Mouse (Mus musculus) hindbrain, postnatal 0 days (tissue): ENCODE measurements around the gene Vps53. TPM values are rescaled to one million over a fixed set of nuclear protein-coding genes. Genes with fewer than 3 reads are reported as not detected.

ENCODE experiments used
- ATAC-seq: fragments of 200-750 bp; cut with Nextera tagmentation; 2 replicates; pipeline ENCODE4 v1.8.0; 2017; ENCODE audit warnings: mild to moderate bottlenecking, moderate TSS enrichment, moderate library complexity
- DNase-seq: peaks from one replicate; pipeline ENCODE4 v3.0.0-alpha.2; 2015; ENCODE audit warnings: low spot score
- H3K27ac ChIP-seq: fragments of 300-500 bp; sonication (generic); 2 replicates; pipeline ENCODE4 v1.5.1; 2014; ENCODE audit warnings: mild to moderate bottlenecking
- H3K27me3 ChIP-seq: fragments of 300-500 bp; sonication (generic); 2 replicates; pipeline ENCODE4 v1.6.1; 2014; ENCODE audit warnings: low read length, mixed read lengths; ENCODE audit not compliant: insufficient read depth
- H3K36me3 ChIP-seq: fragments of 300-500 bp; sonication (generic); 2 replicates; pipeline ENCODE4 v1.6.1; 2014; ENCODE audit warnings: low read length, mixed read lengths; ENCODE audit not compliant: insufficient read depth
- H3K4me1 ChIP-seq: fragments of 300-500 bp; sonication (generic); 2 replicates; pipeline ENCODE4 v1.6.1; 2014; ENCODE audit warnings: antibody characterized with exemption, low read length, mixed read lengths; ENCODE audit not compliant: insufficient read depth
- H3K4me2 ChIP-seq: fragments of 300-500 bp; sonication (generic); 2 replicates; pipeline ENCODE4 v1.6.1; 2014; ENCODE audit warnings: low read depth, mild to moderate bottlenecking, low read length, moderate library complexity, mixed read lengths
- H3K4me3 ChIP-seq: fragments of 300-500 bp; sonication (generic); 2 replicates; pipeline ENCODE4 v1.5.1; 2014; ENCODE audit warnings: low read length
- H3K9ac ChIP-seq: fragments of 300-500 bp; sonication (generic); replicated peaks from 2 replicates; pipeline ENCODE4 v1.6.1; 2014; ENCODE audit warnings: mild to moderate bottlenecking, low read length, moderate library complexity, mixed read lengths
- H3K9me3 ChIP-seq: fragments of 300-500 bp; sonication (generic); 2 replicates; pipeline ENCODE4 v1.6.1; 2016; ENCODE audit warnings: low read length, mixed read lengths
- CTCF ChIP-seq: IDR thresholded peaks from 2 replicates; pipeline ENCODE4 v1.5.1; 2016; ENCODE audit warnings: antibody characterized with exemption, control low read depth, low read depth
- whole genome bisulfite sequencing: fragments of 180-500 bp; shearing (Covaris S2); extraction: QIAGEN DNeasy Blood & Tissue Kit; methylation state at CpG from one replicate; pipeline ENCODE4 v1.1.7; 2014; 5-methylcytosine and 5-hydroxymethylcytosine counted together
- polyA plus RNA-seq: library from polyadenylated mRNA; unstranded; fragments of >200 nt; fragmentation: Nextera tagmentation; extraction: Ambion mirVana; gene quantifications from 2 replicates; pipeline ENCODE4 v1.2.1, GENCODE M21; 2015
- total RNA-seq: library from RNA; depleted of rRNA; stranded (reverse); fragments of >200 nt; gene quantifications from 2 replicates; pipeline ENCODE4 v1.2.3, GENCODE M21; 2014

The Vps53 gene
- total and polyA plus RNA-seq, 2 experiments from 2014 or later = 42.8 to 59.0 TPM

DNA sequence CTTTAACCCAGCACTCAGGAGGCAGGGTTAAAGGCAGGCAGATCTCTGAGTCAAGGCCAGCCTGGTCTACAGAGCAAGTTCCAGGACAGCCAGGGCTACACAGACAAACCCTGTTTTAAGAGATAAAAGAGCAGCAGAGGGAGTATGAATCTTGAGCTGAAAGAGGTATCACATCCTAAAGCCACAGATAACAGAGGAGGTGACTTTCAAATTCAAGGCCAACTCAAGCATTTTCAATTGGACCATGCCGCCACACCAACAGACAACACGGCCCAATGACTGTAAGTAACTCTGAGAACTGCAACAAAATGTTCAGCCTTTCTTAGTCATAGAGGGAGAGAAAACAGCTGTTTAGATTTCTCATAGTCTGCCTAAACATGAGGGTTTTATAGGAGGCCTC, 25.2 kb downstream of the Vps53 start:
- peaks cover 11% of the 10 kb centered on the region; the same call in 1 of the 2 replicates for H3K36me3 ChIP-seq
- H3K4me3 ChIP-seq = no peak overlapping the region
- ATAC-seq = no peak
- H3K9ac ChIP-seq = no peak overlapping the region
- no peak for TF ChIP-seq CTCF
- H3K4me1 ChIP-seq = no peaks in the 10 kb centered on the region; the same call in 1 of the 2 replicates
- H3K9me3 ChIP-seq = no peaks in the 10 kb centered on the region
- no peak for DNase-seq
- H3K27ac ChIP-seq = no peak overlapping the region
- H3K27me3 ChIP-seq = no peaks in the 10 kb centered on the region
- 94% methylated on average over 2 of the region's 2 CpGs for WGBS
- H3K4me2 ChIP-seq = no peak overlapping the region

DNA sequence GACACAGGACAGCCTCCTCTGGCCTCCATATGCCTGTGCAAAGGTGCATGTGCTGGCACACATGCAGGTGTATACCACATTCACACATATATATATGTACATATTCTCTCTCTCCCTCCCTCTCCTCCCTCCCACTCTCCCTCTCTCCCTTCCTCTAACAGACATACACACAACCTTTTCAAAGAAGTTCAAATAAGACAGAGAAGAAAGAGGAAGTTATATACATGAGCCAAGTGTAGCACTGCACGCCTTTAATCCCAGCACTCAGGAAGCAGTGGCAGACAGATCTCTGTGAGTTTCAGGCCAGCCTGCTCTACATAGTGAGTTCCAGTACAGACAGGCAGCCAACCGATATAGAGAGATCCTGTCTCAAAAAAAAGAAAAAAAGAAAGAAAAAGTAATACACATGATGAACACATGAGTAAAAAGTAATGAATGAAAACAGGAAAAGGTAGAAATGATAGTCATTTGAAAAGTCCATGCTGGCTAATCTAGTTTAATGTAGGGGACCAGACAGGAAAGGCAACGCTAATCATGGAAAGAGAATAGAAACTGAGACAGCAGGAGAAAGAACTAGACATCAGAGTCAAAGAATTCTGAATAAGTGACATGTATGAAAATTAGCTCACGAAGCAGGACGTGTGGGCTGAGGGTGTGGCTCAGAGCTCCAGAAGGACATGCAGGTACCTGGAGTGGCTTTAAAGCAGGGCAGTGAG, 26.1 kb downstream of the Vps53 start:
- no peak for ATAC-seq
- Histone ChIP-seq H3K4me2 (no peak overlapping the region), H3K9me3 (no peaks in the 10 kb centered on the region), H3K9ac (no peak overlapping the region), H3K36me3 (peaks cover 7% of the 10 kb centered on the region; the same call in 1 of the 2 replicates), H3K4me3 (no peak overlapping the region), H3K27me3 (no peaks in the 10 kb centered on the region), H3K27ac (no peak overlapping the region), H3K4me1 (peaks cover 6% of the 10 kb centered on the region; the same call in 1 of the 2 replicates)
- WGBS = 87% methylated on average over 5 of the region's 5 CpGs
- TF ChIP-seq CTCF = no peak
- DNase-seq = no peak

DNA sequence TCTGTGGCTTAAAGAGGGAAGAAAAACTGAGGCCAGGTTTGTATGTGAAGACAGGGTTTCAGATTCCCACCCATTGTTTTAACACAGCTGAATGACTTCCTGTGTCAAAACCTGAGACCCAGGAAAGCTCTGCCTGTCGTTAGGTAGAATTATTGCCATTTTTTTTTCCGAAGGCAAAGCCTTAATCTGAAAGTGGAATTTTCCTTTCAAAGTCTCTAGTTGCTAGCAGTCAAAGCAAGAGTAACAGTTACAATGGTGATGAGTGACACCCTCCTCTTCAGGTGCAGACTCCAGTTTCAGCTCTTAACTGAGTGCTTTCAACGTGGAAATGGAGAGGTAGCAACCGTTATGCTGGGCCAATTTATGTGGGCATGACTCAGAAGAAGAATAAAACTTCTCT, 28.5 kb downstream of the Vps53 start:
- WGBS = 70% methylated on average over 4 of the region's 4 CpGs
- H3K4me1 ChIP-seq = peaks cover 15% of the 10 kb centered on the region

GRCm38 (mm10) chr11:76148055-76149008, 31.1 kb downstream of the Vps53 start:
- 52% methylated on average over 8 of the region's 8 CpGs for WGBS
- TF ChIP-seq CTCF = no peak
- H3K36me3 ChIP-seq = no peaks in the 10 kb centered on the region
- no peak overlapping the region for H3K9ac ChIP-seq
- H3K9me3 ChIP-seq = no peaks in the 10 kb centered on the region
- no peak overlapping the region for H3K4me3 ChIP-seq
- peak overlapping the region; percentile 57; the same call in 1 of the 2 replicates for H3K27ac ChIP-seq
- H3K27me3 ChIP-seq = no peaks in the 10 kb centered on the region
- H3K4me1 ChIP-seq = peaks cover 15% of the 10 kb centered on the region
- H3K4me2 ChIP-seq = 0 out of 2 replicates have a peak overlapping the region, but pooled peaks have one; percentile 10
- ATAC-seq = peak; percentile 58; the same call in 1 of the 2 replicates
- peak; percentile 69 for DNase-seq

More for the DNA sequence above, 28.5 kb downstream of the Vps53 start:
- ATAC-seq (no peak), DNase-seq (no peak)
- no peak overlapping the region for H3K4me3 ChIP-seq
- H3K27me3 ChIP-seq = no peaks in the 10 kb centered on the region
- H3K9me3 ChIP-seq = no peaks in the 10 kb centered on the region
- no peak for TF ChIP-seq CTCF
- H3K27ac ChIP-seq = no peak overlapping the region
- H3K4me2 ChIP-seq = no peak overlapping the region
- H3K9ac ChIP-seq = no peak overlapping the region
- no peaks in the 10 kb centered on the region; the same call in 1 of the 2 replicates for H3K36me3 ChIP-seq

DNA sequence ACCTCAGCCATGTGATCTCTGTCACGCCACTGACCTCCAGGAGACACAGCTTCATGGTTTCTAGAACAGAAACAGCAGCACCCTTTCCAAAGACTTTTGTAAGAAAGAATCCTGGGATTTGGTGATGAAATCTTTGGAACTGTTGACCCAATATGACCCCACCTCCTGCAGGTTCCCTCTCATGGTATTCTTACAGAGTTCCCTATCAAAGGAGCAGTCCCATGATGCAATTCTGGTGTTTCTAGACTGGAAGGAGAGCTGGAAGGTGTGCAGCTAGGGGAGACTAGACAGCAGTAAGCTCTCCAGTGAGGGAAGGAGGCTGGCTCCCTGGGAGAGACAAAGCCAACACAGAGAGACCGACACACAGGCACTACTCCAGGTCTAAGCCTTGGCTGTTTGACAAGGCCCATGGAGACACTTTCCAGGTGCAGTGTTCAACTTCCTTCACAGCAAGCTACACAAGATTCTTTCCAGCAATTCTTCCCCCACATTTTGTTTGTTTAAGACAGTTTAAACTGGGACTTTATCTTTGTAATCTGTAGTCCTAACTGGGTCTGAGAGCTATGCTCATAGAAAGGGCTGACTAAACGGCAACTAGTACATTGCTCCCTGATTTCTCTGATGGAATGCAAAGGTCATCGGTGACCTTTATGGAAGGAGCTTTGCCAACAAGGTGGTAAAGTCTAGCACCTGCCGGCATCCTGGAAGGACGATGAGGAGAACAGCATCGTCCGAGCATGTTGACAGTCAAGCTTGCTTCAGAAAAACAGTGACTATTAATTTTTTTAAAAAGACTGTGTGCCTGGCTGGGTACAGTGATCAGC, 33.0 kb downstream of the Vps53 start:
- Histone ChIP-seq H3K4me3 (no peak overlapping the region), H3K27ac (no peak overlapping the region), H3K9ac (no peak overlapping the region), H3K27me3 (no peaks in the 10 kb centered on the region), H3K4me1 (peaks cover 15% of the 10 kb centered on the region), H3K9me3 (no peaks in the 10 kb centered on the region), H3K4me2 (no peak overlapping the region), H3K36me3 (no peaks in the 10 kb centered on the region)
- TF ChIP-seq CTCF = no peak
- ATAC-seq (no peak), DNase-seq (no peak)
- 88% methylated on average over 8 of the region's 8 CpGs for WGBS

GRCm38 (mm10) chr11:76145169-76145568, 34.3 kb downstream of the Vps53 start:
- H3K27me3 ChIP-seq = no peaks in the 10 kb centered on the region
- H3K4me2 ChIP-seq = no peak overlapping the region
- WGBS = 100% methylated on average over 1 of the region's 1 CpGs
- H3K9ac ChIP-seq = no peak overlapping the region
- H3K4me1 ChIP-seq = peaks cover 15% of the 10 kb centered on the region
- no peaks in the 10 kb centered on the region for H3K36me3 ChIP-seq
- no peak overlapping the region for H3K4me3 ChIP-seq
- no peak overlapping the region for H3K27ac ChIP-seq
- H3K9me3 ChIP-seq = no peaks in the 10 kb centered on the region
- TF ChIP-seq CTCF = no peak
- DNase-seq (no peak), ATAC-seq (no peak)
